Comparison of ENCODE assay signal across 8 mouse cellular contexts in the genomic region with DNA sequence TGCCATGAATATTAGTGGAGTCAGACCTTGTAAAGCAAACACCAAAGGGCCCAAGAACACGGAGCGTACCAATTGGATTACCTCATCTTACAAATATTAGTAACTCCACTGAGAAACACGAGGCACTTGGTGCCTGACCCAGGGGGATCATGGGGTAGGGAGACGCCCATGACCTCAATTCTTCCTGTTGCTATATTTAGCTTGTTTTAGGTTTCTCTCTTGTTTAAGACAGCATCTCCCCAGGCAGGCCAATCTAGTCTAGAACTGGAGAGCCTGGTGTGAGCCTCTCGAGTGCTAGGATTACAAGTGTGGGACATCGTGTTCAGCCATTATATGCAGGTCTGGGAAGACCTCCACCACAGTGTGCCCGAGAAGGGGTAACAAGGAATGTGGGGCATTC. TPM values are rescaled to one million over a fixed set of nuclear protein-coding genes. Genes with fewer than 3 reads are reported as not detected.
DNase-seq lines count a peak whose midpoint lies in the region; ATAC-seq and TF ChIP-seq lines count a peak whose summit lies in the region.

No protein-coding gene starts in this region.

- 43% methylated on average over 7 of the region's 7 CpGs for WGBS in cerebellum, adult 2 months
- WGBS in intestine, embryonic 16.5 days, result 28% methylated on average over 7 of the region's 7 CpGs
- 46% methylated on average over 7 of the region's 7 CpGs for WGBS in midbrain, postnatal 0 days

- TF ChIP-seq POLR2A in cerebellum, adult 2 months (IDR thresholded peaks at IDR 0.05; ENCODE audit: borderline replicate concordance, insufficient read depth, low read length), result no peak

- DNase-seq in cerebellum, adult 2 months, result no peak
- DNase-seq in cerebellum, adult 11 months, result no peak
- DNase-seq in thymus, postnatal 4 days, result peak; percentile 15
- DNase-seq in thymus, postnatal 10 days (ENCODE audit: low spot score in 2 of 2), result no peak
- DNase-seq in midbrain, postnatal 0 days (ENCODE audit: low spot score), result no peak
- no peak for DNase-seq in left cerebral cortex, adult 11 months (ENCODE audit: low spot score)
- no peak for DNase-seq in adrenal gland, adult 2 months

- no peak for TF ChIP-seq CTCF in cerebellum, adult 2 months (IDR thresholded peaks at IDR 0.05; ENCODE audit: borderline replicate concordance, insufficient read depth, low read depth, low read length)
- TF ChIP-seq CTCF in midbrain, postnatal 0 days (IDR thresholded peaks at IDR 0.05), result no peak

- H3K4me1 ChIP-seq in cerebellum, adult 2 months (ENCODE audit: control insufficient read depth, insufficient read depth, low read length), result peaks cover 7% of the 10 kb centered on the region
- peaks cover 13% of the 10 kb centered on the region for H3K4me1 ChIP-seq in intestine, embryonic 16.5 days (ENCODE audit: control insufficient read depth, insufficient read depth, low read length)
- peaks cover 10% of the 10 kb centered on the region for H3K4me1 ChIP-seq in midbrain, postnatal 0 days (ENCODE audit: insufficient read depth, low read length)

- H3K9ac ChIP-seq in intestine, embryonic 16.5 days (ENCODE audit: low read depth, low read length), result peak overlapping the region; percentile 86
- H3K9ac ChIP-seq in midbrain, postnatal 0 days (replicated peaks; ENCODE audit: low read length, poor library complexity, severe bottlenecking), result peak overlapping the region; percentile 77; the same call in 1 of the 2 replicates

- peaks cover 20% of the 10 kb centered on the region for H3K36me3 ChIP-seq in intestine, embryonic 16.5 days (ENCODE audit: control insufficient read depth, insufficient read depth, low read length)
- H3K36me3 ChIP-seq in midbrain, postnatal 0 days (ENCODE audit: insufficient read depth, low read length), result peaks cover 18% of the 10 kb centered on the region

- ATAC-seq in intestine, embryonic 16.5 days, result no peak
- ATAC-seq in midbrain, postnatal 0 days (ENCODE audit: low FRiP score), result no peak

- no peaks in the 10 kb centered on the region for H3K9me3 ChIP-seq in intestine, embryonic 16.5 days (ENCODE audit: control insufficient read depth, low read length)
- no peaks in the 10 kb centered on the region for H3K9me3 ChIP-seq in midbrain, postnatal 0 days (ENCODE audit: low read length)

- no peak overlapping the region for H3K27ac ChIP-seq in cerebellum, adult 2 months (ENCODE audit: insufficient read depth, low read length)
- H3K27ac ChIP-seq in intestine, embryonic 16.5 days (ENCODE audit: low read length), result no peak overlapping the region
- H3K27ac ChIP-seq in midbrain, postnatal 0 days (ENCODE audit: low read depth, low read length), result no peak overlapping the region

- peak overlapping the region; percentile 74 for H3K4me2 ChIP-seq in intestine, embryonic 16.5 days (ENCODE audit: low read depth, low read length)
- peak overlapping the region; percentile 83 for H3K4me2 ChIP-seq in midbrain, postnatal 0 days (ENCODE audit: low read depth, low read length, poor library complexity, severe bottlenecking)

- no peaks in the 10 kb centered on the region for H3K27me3 ChIP-seq in cerebellum, adult 2 months (ENCODE audit: control insufficient read depth, insufficient read depth, low read length)
- H3K27me3 ChIP-seq in intestine, embryonic 16.5 days (replicated peaks; ENCODE audit: control insufficient read depth, insufficient read depth, low read length), result 0 out of 2 replicates have a peak, but pooled peaks cover 3% of the 10 kb centered on the region
- H3K27me3 ChIP-seq in midbrain, postnatal 0 days (ENCODE audit: insufficient read depth, low read length), result no peaks in the 10 kb centered on the region

- peak overlapping the region; percentile 50 for H3K4me3 ChIP-seq in cerebellum, adult 2 months (replicated peaks; ENCODE audit: insufficient read depth, low read depth, low read length)
- peak overlapping the region; percentile 81 for H3K4me3 ChIP-seq in intestine, embryonic 16.5 days (ENCODE audit: low read length)
- H3K4me3 ChIP-seq in midbrain, postnatal 0 days (ENCODE audit: low read depth, low read length), result peak overlapping the region; percentile 73

RNA-seq across cellular contexts. Expression of gene Psmd8, which starts 1.2 kb away (rescaled TPM):
- 239 and 249 TPM in 2 replicates for polyA plus RNA-seq in cerebellum, adult 2 months (2012; rRNA removed)
- 228 and 241 TPM in 2 replicates for polyA plus RNA-seq in intestine, embryonic 16.5 days (2015; fragmentation: Nextera tagmentation; extraction: Ambion mirVana)
- 289 and 329 TPM in 2 replicates for total RNA-seq in midbrain, postnatal 0 days (2014; rRNA removed)
- 286 and 292 TPM in 2 replicates for polyA plus RNA-seq in midbrain, postnatal 0 days (2015; fragmentation: Nextera tagmentation; extraction: Ambion mirVana)
- total RNA-seq in adrenal gland, adult 2 months (2021), result 100 to 1,000 TPM; 194 to 223 TPM
- polyA plus RNA-seq in adrenal gland, adult 2 months (2012; rRNA removed), result 102 and 114 TPM in 2 replicates

RNA-seq across cellular contexts. Expression of gene Spred3, which starts 9.1 kb away (rescaled TPM):
- polyA plus RNA-seq in cerebellum, adult 2 months (2012; rRNA removed), result 22.5 and 25.4 TPM in 2 replicates
- polyA plus RNA-seq in intestine, embryonic 16.5 days (2015; fragmentation: Nextera tagmentation; extraction: Ambion mirVana), result 1.1 and 1.7 TPM in 2 replicates
- total RNA-seq in midbrain, postnatal 0 days (2014; rRNA removed), result 33.3 and 35.0 TPM in 2 replicates
- polyA plus RNA-seq in midbrain, postnatal 0 days (2015; fragmentation: Nextera tagmentation; extraction: Ambion mirVana), result 10.4 and 13.1 TPM in 2 replicates
- total RNA-seq in adrenal gland, adult 2 months (2021), result 1 to 10 TPM; 5.2 to 7.4 TPM
- 14.4 and 18.0 TPM in 2 replicates for polyA plus RNA-seq in adrenal gland, adult 2 months (2012; rRNA removed)

RNA-seq across cellular contexts. Expression of gene Ggn, which starts 9.3 kb away (rescaled TPM):
- polyA plus RNA-seq in cerebellum, adult 2 months (2012; rRNA removed), result 0.86 and 1.1 TPM in 2 replicates
- polyA plus RNA-seq in intestine, embryonic 16.5 days (2015; fragmentation: Nextera tagmentation; extraction: Ambion mirVana), result 0.48 and 0.82 TPM in 2 replicates
- total RNA-seq in midbrain, postnatal 0 days (2014; rRNA removed), result 0.49 and 1.3 TPM in 2 replicates
- 0.35 and 0.69 TPM in 2 replicates for polyA plus RNA-seq in midbrain, postnatal 0 days (2015; fragmentation: Nextera tagmentation; extraction: Ambion mirVana)
- total RNA-seq in adrenal gland, adult 2 months (2021), result 1 to 10 TPM; 1.1 to 1.7 TPM
- polyA plus RNA-seq in adrenal gland, adult 2 months (2012; rRNA removed), result 3.0 and 3.8 TPM in 2 replicates

RNA-seq across cellular contexts. Expression of gene Fam98c, which starts 23.3 kb away (rescaled TPM):
- polyA plus RNA-seq in cerebellum, adult 2 months (2012; rRNA removed), result 76.2 and 81.4 TPM in 2 replicates
- 52.5 and 56.8 TPM in 2 replicates for polyA plus RNA-seq in intestine, embryonic 16.5 days (2015; fragmentation: Nextera tagmentation; extraction: Ambion mirVana)
- 27.5 and 32.9 TPM in 2 replicates for total RNA-seq in midbrain, postnatal 0 days (2014; rRNA removed)
- 37.9 and 38.0 TPM in 2 replicates for polyA plus RNA-seq in midbrain, postnatal 0 days (2015; fragmentation: Nextera tagmentation; extraction: Ambion mirVana)
- 10 to 100 TPM in 1 of 2 experiments, 1 to 10 TPM in 1; 9.7 to 12.1 TPM for total RNA-seq in adrenal gland, adult 2 months (2021)
- polyA plus RNA-seq in adrenal gland, adult 2 months (2012; rRNA removed), result 35.2 and 43.4 TPM in 2 replicates

RNA-seq across cellular contexts. Expression of gene Catsperg1, which starts 34.5 kb away (rescaled TPM):
- polyA plus RNA-seq in cerebellum, adult 2 months (2012; rRNA removed), result 1.0 and 1.2 TPM in 2 replicates
- 0.42 and 0.92 TPM in 2 replicates for polyA plus RNA-seq in intestine, embryonic 16.5 days (2015; fragmentation: Nextera tagmentation; extraction: Ambion mirVana)
- 3.2 and 4.3 TPM in 2 replicates for total RNA-seq in midbrain, postnatal 0 days (2014; rRNA removed)
- polyA plus RNA-seq in midbrain, postnatal 0 days (2015; fragmentation: Nextera tagmentation; extraction: Ambion mirVana), result 2.9 and 3.7 TPM in 2 replicates
- under 1 TPM; 0.52 to 0.73 TPM for total RNA-seq in adrenal gland, adult 2 months (2021)
- 0.84 and 1.2 TPM in 2 replicates for polyA plus RNA-seq in adrenal gland, adult 2 months (2012; rRNA removed)
